Mouse (Mus musculus): ENCODE results near the gene Eef2. TPM values are rescaled to one million over a fixed set of nuclear protein-coding genes. Genes with fewer than 3 reads are reported as not detected.

Gene Eef2
- total and polyA plus RNA-seq, 3 experiments = 1,752 to 4,660 (median 2,649) TPM

GRCm38 (mm10) chr10:81174617-81175344 is 1.6 kb upstream of the Eef2 start:
- TF ChIP-seq RAD21 (IDR thresholded peaks at IDR 0.05; ENCODE audit: low read depth, low read length) (no peak; the same call in none of the 2 replicates), MEF2A (IDR thresholded peaks at IDR 0.05; ENCODE audit: borderline replicate concordance, low read depth, low read length) (no peak), MAZ (IDR thresholded peaks at IDR 0.05; ENCODE audit: low read depth, low read length) (no peak), ELF1 (IDR thresholded peaks at IDR 0.05; ENCODE audit: low read depth, low read length) (no peak), BHLHE40 (IDR thresholded peaks at IDR 0.05; ENCODE audit: low read depth, low read length) (peak; percentile 63; the same call in 1 of the 2 replicates), E2F4 (IDR thresholded peaks at IDR 0.05; ENCODE audit: insufficient replicate concordance, low read depth, low read length) (0 out of 2 replicates have a peak, but pooled peaks have one; percentile 31), POLR2AphosphoS2 (IDR thresholded peaks at IDR 0.05; ENCODE audit: low read depth, low read length) (no peak), CTCF (conservative IDR thresholded peaks at IDR 0.05 in 1 of 2, IDR thresholded peaks at IDR 0.05 in 1 of 2; ENCODE audit: low read depth in 2 of 2, low read length in 2 of 2) (peak; percentile 82 to 96), TBP (conservative IDR thresholded peaks at IDR 0.05; ENCODE audit: low read depth, low read length) (no peak), UBTF (IDR thresholded peaks at IDR 0.05; ENCODE audit: low read depth, low read length) (no peak), CHD2 (IDR thresholded peaks at IDR 0.05; ENCODE audit: low read length) (no peak), SMC3 (IDR thresholded peaks at IDR 0.05; ENCODE audit: low read depth, low read length) (peak; percentile 95), NRF1 (IDR thresholded peaks at IDR 0.05; ENCODE audit: low read depth, low read length) (peak; percentile 64), KAT2A (IDR thresholded peaks at IDR 0.05; ENCODE audit: insufficient replicate concordance, low read length) (no peak), JUND (conservative IDR thresholded peaks at IDR 0.05; ENCODE audit: low read depth, low read length) (no peak), GABPA (IDR thresholded peaks at IDR 0.05; ENCODE audit: insufficient replicate concordance, low read depth, low read length) (no peak), TCF12 (IDR thresholded peaks at IDR 0.05; ENCODE audit: low read depth, low read length) (no peak), IRF4 (IDR thresholded peaks at IDR 0.05; ENCODE audit: low read depth, low read length) (0 out of 2 replicates have a peak, but pooled peaks have one; percentile 15), ZKSCAN1 (IDR thresholded peaks at IDR 0.05; ENCODE audit: borderline replicate concordance, low read depth, low read length) (no peak), MXI1 (IDR thresholded peaks at IDR 0.05; ENCODE audit: low read depth, low read length) (0 out of 2 replicates have a peak, but pooled peaks have one; percentile 40), MAX (IDR thresholded peaks at IDR 0.05; ENCODE audit: low read length) (peak; percentile 84), MYC (IDR thresholded peaks at IDR 0.05; ENCODE audit: low read depth, low read length) (peak; percentile 86), JUN (IDR thresholded peaks at IDR 0.05; ENCODE audit: insufficient read depth, low read depth, low read length) (no peak), ZNF384 (IDR thresholded peaks at IDR 0.05; ENCODE audit: low read depth, low read length) (no peak), ZMIZ1 (IDR thresholded peaks at IDR 0.05; ENCODE audit: low read depth, low read length) (no peak), MAFK (IDR thresholded peaks at IDR 0.05; ENCODE audit: insufficient replicate concordance, low read length) (no peak), USF2 (conservative IDR thresholded peaks at IDR 0.05; ENCODE audit: low read depth, low read length) (no peak), EP300 (IDR thresholded peaks at IDR 0.05; ENCODE audit: low read length) (no peak), CHD1 (IDR thresholded peaks at IDR 0.05; ENCODE audit: low read depth, low read length) (no peak), SIN3A (IDR thresholded peaks at IDR 0.05; ENCODE audit: low read length) (peak; percentile 68), POLR2A (IDR thresholded peaks at IDR 0.05; ENCODE audit: low read depth, low read length) (no peak), NELFE (IDR thresholded peaks at IDR 0.05; ENCODE audit: low read depth, low read length) (peak; percentile 26; the same call in 1 of the 2 replicates), HCFC1 (IDR thresholded peaks at IDR 0.05; ENCODE audit: low read depth, low read length) (no peak), USF1 (IDR thresholded peaks at IDR 0.05; ENCODE audit: low read depth, low read length) (no peak), ZC3H11A (IDR thresholded peaks at IDR 0.05; ENCODE audit: low read depth, low read length) (peak; percentile 73), ETS1 (conservative IDR thresholded peaks at IDR 0.05; ENCODE audit: low read depth, low read length) (no peak), RCOR1 (conservative IDR thresholded peaks at IDR 0.05; ENCODE audit: low read depth, low read length) (no peak; the same call in 1 of the 2 replicates), PAX5 (IDR thresholded peaks at IDR 0.05; ENCODE audit: low read length) (no peak)
- peak; percentile 83 for DNase-seq (ENCODE audit: extremely low read depth)
- Histone ChIP-seq H3K27ac (ENCODE audit: insufficient read depth, low read depth) (no peak overlapping the region), H3K9ac (ENCODE audit: insufficient read depth, low read depth) (0 out of 2 replicates have a peak overlapping the region, but pooled peaks have one; percentile 9), H3K4me1 (ENCODE audit: control insufficient read depth in 1 of 2, insufficient read depth in 2 of 2) (peaks cover 18 to 31% of the 10 kb centered on the region in 2 experiments), H3K9me3 (replicated peaks; ENCODE audit: low read length) (no peaks in the 10 kb centered on the region), H3K4me3 (replicated peaks in 1 of 3; ENCODE audit: low read depth in 2 of 3, low read length in 2 of 3, poor library complexity in 1 of 3) (peak overlapping the region in 1 of 3 experiments; percentile 28), H3K4me2 (ENCODE audit: insufficient read depth, low read depth, poor library complexity, severe bottlenecking) (peak overlapping the region; percentile 74), H3K27me3 (replicated peaks) (no peaks in the 10 kb centered on the region), H3K36me3 (replicated peaks in 1 of 2; ENCODE audit: control insufficient read depth in 1 of 2, insufficient read depth in 1 of 2, low read length in 1 of 2) (peaks cover 25 to 28% of the 10 kb centered on the region in 2 experiments), H3K79me2 (replicated peaks; ENCODE audit: control insufficient read depth, extremely low read depth, insufficient read depth, poor library complexity, severe bottlenecking) (peaks cover 33% of the 10 kb centered on the region)
- in situ Hi-C loops (cut with MboI; ENCODE audit: low pct_ligation_motif_present, low pct_unique_long_range_greater_than_20kb, low sequenced_read_pairs) (loop anchor here (5.0 to 10.0 kb wide), 2 partner anchors 100 to 177 kb away; partner anchors contain the start of gene Thop1), dilution Hi-C loops (cut with MboI; ENCODE audit: extremely low pct_ligation_motif_present, extremely low pct_unique_long_range_greater_than_20kb, low sequenced_read_pairs) (no loop called here)
